Mouse (Mus musculus) small intestine, adult 2 months (tissue): ENCODE results near the gene Cacnb4. TPM values are rescaled to one million over a fixed set of nuclear protein-coding genes. Genes with fewer than 3 reads are reported as not detected.

Experiments
- H3K27ac ChIP-seq: fragments of 200-500 bp; 2 replicates; pipeline ENCODE4 v1.5.1; 2012; ENCODE audit warnings: low read depth, low read length, control low read depth, inconsistent platforms; ENCODE audit not compliant: insufficient read depth
- H3K27me3 ChIP-seq: fragments of 200-500 bp; 2 replicates; pipeline ENCODE4 v1.6.1; 2012; ENCODE audit warnings: mild to moderate bottlenecking, moderate library complexity, low read length, inconsistent platforms; ENCODE audit not compliant: control insufficient read depth, insufficient read depth
- H3K36me3 ChIP-seq: fragments of 200-500 bp; 2 replicates; pipeline ENCODE4 v1.6.1; 2012; ENCODE audit warnings: mild to moderate bottlenecking, low read length, control low read depth, inconsistent platforms; ENCODE audit not compliant: control insufficient read depth, insufficient read depth
- H3K4me1 ChIP-seq: fragments of 200-500 bp; 2 replicates; pipeline ENCODE4 v1.6.1; 2012; ENCODE audit warnings: low read length, inconsistent platforms, mixed read lengths; ENCODE audit not compliant: control insufficient read depth, insufficient read depth, insufficient read length
- H3K4me3 ChIP-seq: fragments of 200-500 bp; 2 replicates; pipeline ENCODE4 v1.5.1; 2012; ENCODE audit warnings: low read depth, mild to moderate bottlenecking, control low read depth, inconsistent platforms, low read length, moderate library complexity
- CTCF ChIP-seq: fragments of 200-500 bp; IDR thresholded peaks from 2 replicates; pipeline ENCODE4 v1.5.1; 2012; ENCODE audit warnings: low read depth, mild to moderate bottlenecking, control low read depth, inconsistent platforms, low read length, moderate library complexity, mixed read lengths; ENCODE audit not compliant: insufficient replicate concordance, insufficient read length; ENCODE audit errors: extremely low read depth
- POLR2A ChIP-seq: fragments of 200-500 bp; IDR thresholded peaks from 2 replicates; pipeline ENCODE4 v1.6.1; 2012; ENCODE audit warnings: low read depth, mild to moderate bottlenecking, control low read depth, inconsistent platforms, low read length, moderate library complexity
- WGBS: fragments of 180-500 bp; shearing (Covaris S2); methylation state at CpG from one replicate; pipeline ENCODE4 v1.1.7; 2018; 5-methylcytosine and 5-hydroxymethylcytosine counted together
- polyA plus RNA-seq: library from polyadenylated mRNA; depleted of rRNA; stranded (reverse); fragments of >200 nt; gene quantifications from 2 replicates; pipeline ENCODE4 v1.2.3, GENCODE M21; 2012

Cacnb4 gene
- polyA plus RNA-seq, 1 experiment = 0.03 TPM

DNA sequence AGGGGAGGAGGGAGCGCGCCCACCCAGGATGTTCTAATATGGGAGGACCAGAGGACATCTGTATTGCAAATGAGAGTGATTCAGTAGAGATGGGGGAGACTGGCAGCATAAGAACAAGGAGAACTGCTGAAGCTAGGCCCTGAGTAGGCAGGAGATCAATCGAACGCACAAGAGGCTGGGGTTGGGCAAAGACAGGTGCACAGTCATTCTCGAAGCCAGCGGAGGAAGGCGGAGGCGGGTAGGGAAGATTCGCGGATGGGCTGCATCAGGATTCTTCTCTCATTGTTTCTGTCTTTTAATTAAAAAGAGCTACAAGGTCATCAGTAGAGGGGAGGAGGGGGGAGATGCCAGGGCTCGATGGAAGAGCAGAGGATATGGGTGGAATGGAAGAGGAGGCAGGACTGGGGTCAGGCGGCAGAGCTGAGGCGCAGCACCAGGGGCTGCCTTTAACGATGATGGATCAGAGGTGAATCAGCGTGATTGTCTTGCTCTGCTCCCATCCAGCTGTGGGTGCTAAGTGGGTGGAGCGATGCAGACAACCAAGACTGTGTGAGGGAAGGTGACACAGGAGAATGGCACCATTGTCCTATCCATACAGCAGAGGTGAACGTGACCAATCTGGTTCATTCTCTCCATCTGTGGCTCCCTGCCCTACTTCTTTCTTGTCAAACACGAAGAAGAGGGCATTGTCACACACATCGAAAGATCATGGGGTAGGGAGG, 166.7 kb downstream of the Cacnb4 start:
- TF ChIP-seq POLR2A = no peak
- 78% methylated on average over 19 of the region's 19 CpGs for WGBS
- Histone ChIP-seq H3K27me3 (no peaks in the 10 kb centered on the region), H3K27ac (no peak overlapping the region), H3K4me1 (no peaks in the 10 kb centered on the region), H3K4me3 (no peak overlapping the region), H3K36me3 (no peaks in the 10 kb centered on the region)

DNA sequence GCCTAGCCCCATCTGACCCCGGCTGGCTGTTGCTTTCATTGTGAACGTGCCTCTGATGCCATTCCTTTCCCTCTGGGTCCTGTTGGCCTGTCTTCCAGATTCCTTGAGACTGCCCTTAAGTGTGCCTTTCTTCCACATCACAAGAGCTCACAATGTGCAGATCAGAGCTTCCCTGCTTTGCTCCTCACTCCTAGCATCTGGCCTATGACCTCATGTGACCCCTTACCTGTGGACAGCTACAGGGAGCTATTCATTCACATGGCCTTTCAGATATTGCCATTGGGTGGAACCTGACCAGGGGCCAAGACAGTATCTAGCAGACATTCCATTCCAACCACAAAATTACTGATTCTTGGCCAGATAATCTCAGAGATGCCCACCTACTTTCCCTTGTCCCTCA, 171.5 kb downstream of the Cacnb4 start:
- Histone ChIP-seq H3K27ac (no peak overlapping the region), H3K27me3 (no peaks in the 10 kb centered on the region), H3K36me3 (no peaks in the 10 kb centered on the region), H3K4me1 (no peaks in the 10 kb centered on the region), H3K4me3 (no peak overlapping the region)
- WGBS = 86% methylated on average over 2 of the region's 2 CpGs
- TF ChIP-seq CTCF (no peak), POLR2A (no peak)

DNA sequence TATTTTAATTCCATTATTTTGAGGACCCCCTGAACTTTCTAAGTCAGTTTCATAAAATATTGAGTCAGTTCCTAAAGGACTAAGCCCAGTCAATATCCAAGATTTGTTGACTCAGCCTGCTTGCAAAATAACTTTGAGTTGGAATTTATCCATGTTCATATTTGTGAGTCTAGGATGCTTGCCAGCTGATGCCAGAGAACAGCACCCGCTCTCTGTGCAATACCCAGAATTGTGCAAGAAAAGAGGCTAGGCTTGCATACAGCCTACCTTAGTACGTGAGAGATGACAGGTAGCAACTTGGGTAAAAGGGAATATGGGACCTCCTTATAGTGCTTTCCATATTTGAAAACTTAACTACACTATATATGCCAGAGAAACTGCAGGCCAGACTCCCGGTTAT, 171.9 kb downstream of the Cacnb4 start:
- Histone ChIP-seq H3K4me1 (no peaks in the 10 kb centered on the region; the same call in 1 of the 2 replicates), H3K36me3 (no peaks in the 10 kb centered on the region), H3K27me3 (no peaks in the 10 kb centered on the region), H3K4me3 (no peak overlapping the region), H3K27ac (no peak overlapping the region)
- TF ChIP-seq POLR2A = no peak
- TF ChIP-seq CTCF = no peak
- WGBS = 73% methylated on average over 3 of the region's 3 CpGs

DNA sequence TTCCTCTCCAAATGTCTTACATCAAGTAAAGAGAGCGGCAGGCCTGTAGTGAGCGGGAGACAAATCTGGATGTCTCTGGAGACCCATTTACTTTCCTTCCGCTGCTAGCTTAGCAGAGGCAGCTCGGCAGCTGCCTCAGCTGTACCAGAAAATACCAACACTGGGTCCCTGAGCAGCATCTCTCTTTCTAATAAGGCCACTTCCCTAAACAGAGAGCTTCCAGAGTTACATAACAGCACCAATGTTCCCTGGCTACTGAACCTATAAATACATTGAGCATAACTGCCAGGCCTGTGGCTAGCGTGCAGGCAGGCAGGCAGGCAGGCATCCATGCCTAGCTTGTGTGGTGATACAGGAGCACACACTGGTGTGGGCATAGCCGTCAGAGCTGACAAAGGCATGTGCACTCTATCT, 176.8 kb downstream of the Cacnb4 start:
- TF ChIP-seq CTCF (no peak), POLR2A (no peak)
- no peak overlapping the region for H3K4me3 ChIP-seq
- no peak overlapping the region for H3K27ac ChIP-seq
- H3K36me3 ChIP-seq = no peaks in the 10 kb centered on the region
- H3K27me3 ChIP-seq = no peaks in the 10 kb centered on the region
- WGBS = 82% methylated on average over 6 of the region's 6 CpGs
- H3K4me1 ChIP-seq = no peaks in the 10 kb centered on the region; the same call in 1 of the 2 replicates

DNA sequence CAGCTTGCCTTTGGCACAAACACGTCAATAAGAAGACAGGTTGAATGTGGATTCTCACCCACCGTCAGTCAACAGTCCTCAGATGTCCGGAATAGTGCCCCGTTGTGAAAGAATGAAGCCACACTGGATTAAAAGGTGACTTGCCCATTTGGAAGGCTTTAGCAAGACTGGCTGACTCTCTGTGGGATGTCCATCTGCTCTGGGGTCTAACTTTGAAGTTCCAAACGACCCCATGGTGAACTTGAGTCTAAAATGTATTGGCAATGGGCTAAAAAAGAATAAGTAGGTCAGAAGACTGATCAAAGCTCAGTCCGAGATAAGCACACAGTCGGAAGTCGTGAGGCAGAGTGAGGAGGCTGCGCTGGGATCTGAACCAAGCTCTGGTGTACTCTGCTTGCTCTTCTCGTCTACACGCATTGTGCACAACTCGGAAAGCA, 177.5 kb downstream of the Cacnb4 start:
- Histone ChIP-seq H3K27me3 (no peaks in the 10 kb centered on the region), H3K27ac (no peak overlapping the region), H3K36me3 (no peaks in the 10 kb centered on the region), H3K4me3 (no peak overlapping the region), H3K4me1 (no peaks in the 10 kb centered on the region; the same call in 1 of the 2 replicates)
- TF ChIP-seq CTCF (no peak), POLR2A (no peak)
- 82% methylated on average over 12 of the region's 12 CpGs for WGBS

DNA sequence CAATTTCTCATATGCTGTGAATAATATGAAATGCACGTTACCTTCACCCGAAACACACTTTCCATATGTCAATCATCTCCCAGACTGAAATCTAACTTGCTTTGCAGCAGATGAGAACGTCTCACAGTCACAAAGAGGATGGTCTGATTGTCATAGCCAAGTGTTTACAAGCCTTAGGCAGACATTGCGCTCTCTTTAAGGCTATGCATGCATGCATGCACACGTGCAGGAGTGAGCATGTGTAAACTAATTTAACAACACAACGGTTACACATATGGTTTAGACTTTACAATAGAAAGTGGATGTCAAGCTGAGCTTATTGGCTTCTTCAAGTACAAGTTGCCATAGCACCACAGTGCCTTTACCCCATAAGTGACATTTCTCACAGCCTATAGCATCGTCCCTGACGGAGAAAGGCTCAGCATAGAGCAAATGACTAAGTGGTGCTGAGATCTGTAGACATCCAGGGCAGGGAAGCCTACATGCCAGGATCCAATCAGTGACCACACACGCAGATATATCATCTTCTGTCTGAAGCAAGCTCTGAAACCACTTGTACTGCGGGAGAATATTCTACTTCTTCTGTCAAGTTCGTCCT, 181.4 kb downstream of the Cacnb4 start:
- no peak for TF ChIP-seq POLR2A
- H3K27me3 ChIP-seq = no peaks in the 10 kb centered on the region
- 85% methylated on average over 11 of the region's 11 CpGs for WGBS

DNA sequence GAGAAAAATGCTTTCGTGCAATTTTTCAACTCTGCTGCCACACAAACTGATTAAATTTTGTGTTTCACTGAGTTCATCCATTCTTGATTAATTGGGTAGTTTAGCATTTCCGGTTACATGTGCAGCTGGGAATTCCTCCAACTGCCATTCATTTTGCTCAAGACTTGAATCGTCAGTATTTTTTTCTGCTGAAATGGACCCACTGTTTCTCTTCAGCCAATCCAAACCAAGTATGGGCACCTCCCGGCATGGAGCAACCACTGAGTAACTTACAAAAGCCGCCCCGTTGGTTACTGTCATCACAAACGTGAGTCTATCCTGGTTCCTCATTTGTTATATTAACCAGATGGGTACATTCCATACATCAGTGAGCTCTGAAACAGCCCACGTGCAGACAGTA, 182.4 kb downstream of the Cacnb4 start:
- no peak overlapping the region for H3K4me3 ChIP-seq
- WGBS = 71% methylated on average over 8 of the region's 8 CpGs
- H3K36me3 ChIP-seq = no peaks in the 10 kb centered on the region
- no peaks in the 10 kb centered on the region for H3K27me3 ChIP-seq
- no peaks in the 10 kb centered on the region for H3K4me1 ChIP-seq
- H3K27ac ChIP-seq = no peak overlapping the region
- TF ChIP-seq POLR2A (no peak), CTCF (no peak)

More for the DNA sequence above, 181.4 kb downstream of the Cacnb4 start:
- Histone ChIP-seq H3K36me3 (no peaks in the 10 kb centered on the region), H3K4me1 (no peaks in the 10 kb centered on the region; the same call in 1 of the 2 replicates), H3K27ac (no peak overlapping the region), H3K4me3 (no peak overlapping the region)

DNA sequence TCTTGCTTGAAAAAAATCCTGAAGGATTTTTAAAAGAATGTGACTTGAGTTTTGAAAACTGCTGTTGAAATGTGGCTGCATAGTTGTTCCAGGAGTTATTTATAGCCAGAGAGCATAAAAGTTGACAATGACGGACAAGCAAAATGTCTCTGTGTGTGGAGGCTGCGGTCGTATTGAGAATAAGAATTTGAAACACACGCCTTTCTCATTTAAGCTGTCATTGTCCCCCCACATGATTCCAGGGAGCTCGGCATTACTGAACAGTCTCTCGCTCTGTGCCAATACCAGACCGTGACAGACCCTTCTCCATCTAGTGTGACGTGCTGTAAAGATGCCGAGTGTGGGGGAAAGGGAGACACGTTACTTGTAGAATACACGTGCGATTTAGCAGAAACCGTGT, 183.8 kb downstream of the Cacnb4 start:
- 86% methylated on average over 13 of the region's 13 CpGs for WGBS
- TF ChIP-seq POLR2A = no peak
- no peak for TF ChIP-seq CTCF
- H3K36me3 ChIP-seq = no peaks in the 10 kb centered on the region
- no peaks in the 10 kb centered on the region for H3K27me3 ChIP-seq
- no peak overlapping the region for H3K4me3 ChIP-seq
- no peak overlapping the region for H3K27ac ChIP-seq
- H3K4me1 ChIP-seq = no peaks in the 10 kb centered on the region
